Mouse (Mus musculus): ENCODE results near the gene Galnt6. TPM values are rescaled to one million over a fixed set of nuclear protein-coding genes. Genes with fewer than 3 reads are reported as not detected.

The Galnt6 gene
- polyA plus RNA-seq, 1 experiment, result 34.7 TPM

DNA sequence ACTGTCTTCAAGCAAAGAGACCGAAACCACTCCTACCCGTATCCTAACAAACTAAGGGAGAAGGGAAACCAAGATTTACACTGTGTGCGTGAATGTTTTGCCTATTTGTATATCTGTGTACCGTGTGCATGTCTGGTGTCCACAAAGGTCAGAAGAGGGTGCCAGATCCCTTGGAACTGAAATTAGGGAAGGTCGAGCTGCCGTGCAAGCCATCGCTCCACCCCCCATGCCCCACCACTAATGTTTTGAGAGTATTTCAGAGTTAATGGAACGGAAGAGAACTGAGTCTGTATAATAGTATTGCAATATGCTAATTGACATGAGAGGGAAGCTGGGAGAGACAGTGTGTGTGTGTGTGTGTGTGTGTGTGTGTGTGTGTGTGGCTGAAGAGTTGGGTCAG, 51.5 kb downstream of the Galnt6 start:
- Histone ChIP-seq H3K27ac (ENCODE audit: control insufficient read depth, insufficient read depth, low read length) (no peak overlapping the region), H3K36me3 (ENCODE audit: control insufficient read depth, insufficient read depth, low read length) (no peaks in the 10 kb centered on the region), H3K4me1 (replicated peaks; ENCODE audit: control insufficient read depth, insufficient read depth, low read length) (peaks cover 17% of the 10 kb centered on the region), H3K4me3 (ENCODE audit: control insufficient read depth, insufficient read depth, low read length) (no peak overlapping the region), H3K27me3 (ENCODE audit: control insufficient read depth, insufficient read depth, low read length) (no peaks in the 10 kb centered on the region)
- WGBS, result 92% methylated on average over 8 of the region's 8 CpGs
- TF ChIP-seq CTCF (IDR thresholded peaks at IDR 0.05; ENCODE audit: borderline replicate concordance, control insufficient read depth, extremely low read depth, insufficient read depth, low read length, poor library complexity), result no peak
- TF ChIP-seq POLR2A (IDR thresholded peaks at IDR 0.05; ENCODE audit: control insufficient read depth, extremely low read depth, insufficient read depth, low read length, poor library complexity), result no peak
- DNase-seq, result no peak

DNA sequence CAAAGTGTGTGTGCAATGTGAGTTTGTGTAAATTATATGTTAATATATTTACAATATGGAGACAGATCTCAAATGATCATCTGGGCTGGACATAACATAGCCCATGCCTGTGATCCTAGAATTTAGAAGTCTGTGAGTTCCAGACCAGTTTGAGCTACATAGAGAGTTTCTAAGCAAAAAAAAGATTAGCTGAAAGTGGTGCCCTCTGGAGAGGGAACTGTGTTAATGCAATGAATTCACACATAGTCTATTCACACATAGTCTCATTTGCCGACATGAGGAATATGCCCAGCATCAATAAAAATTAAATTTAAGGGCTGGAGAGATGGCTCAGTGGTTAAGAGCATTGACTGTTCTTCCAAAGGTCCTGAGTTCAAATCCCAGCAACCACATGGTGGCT, 52.7 kb downstream of the Galnt6 start:
- WGBS, result 60% methylated on average over 1 of the region's 1 CpGs
- TF ChIP-seq POLR2A (IDR thresholded peaks at IDR 0.05; ENCODE audit: control insufficient read depth, extremely low read depth, insufficient read depth, low read length, poor library complexity), result no peak
- no peak for TF ChIP-seq CTCF (IDR thresholded peaks at IDR 0.05; ENCODE audit: borderline replicate concordance, control insufficient read depth, extremely low read depth, insufficient read depth, low read length, poor library complexity)

DNA sequence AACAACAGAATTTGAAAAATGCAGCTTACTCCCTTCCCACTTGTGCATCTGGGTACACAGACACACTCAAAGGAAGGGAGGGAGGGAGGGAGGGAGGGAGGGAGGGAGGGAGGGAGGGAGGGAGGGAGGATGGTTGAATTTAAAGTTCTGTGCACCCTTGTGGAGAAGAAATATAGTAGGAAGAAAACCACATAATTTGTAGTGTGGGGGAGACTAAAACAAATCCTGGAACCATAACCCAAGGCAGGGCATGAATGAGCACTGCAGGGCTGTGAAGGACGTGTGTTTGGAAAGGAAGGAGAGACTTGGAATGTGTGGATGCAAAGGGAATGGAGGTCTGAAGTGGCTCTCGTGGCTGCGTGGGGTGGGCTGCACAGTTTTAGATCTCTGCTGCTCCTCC, 53.7 kb downstream of the Galnt6 start:
- no peak for DNase-seq
- peaks cover 9% of the 10 kb centered on the region for H3K4me1 ChIP-seq (replicated peaks; ENCODE audit: control insufficient read depth, insufficient read depth, low read length)
- TF ChIP-seq CTCF (IDR thresholded peaks at IDR 0.05; ENCODE audit: borderline replicate concordance, control insufficient read depth, extremely low read depth, insufficient read depth, low read length, poor library complexity) (no peak), POLR2A (IDR thresholded peaks at IDR 0.05; ENCODE audit: control insufficient read depth, extremely low read depth, insufficient read depth, low read length, poor library complexity) (no peak)
- no peaks in the 10 kb centered on the region for H3K36me3 ChIP-seq (ENCODE audit: control insufficient read depth, insufficient read depth, low read length)
- H3K27me3 ChIP-seq (ENCODE audit: control insufficient read depth, insufficient read depth, low read length), result no peaks in the 10 kb centered on the region
- H3K4me3 ChIP-seq (ENCODE audit: control insufficient read depth, insufficient read depth, low read length), result no peak overlapping the region
- WGBS, result 66% methylated on average over 3 of the region's 3 CpGs
- no peak overlapping the region for H3K27ac ChIP-seq (ENCODE audit: control insufficient read depth, insufficient read depth, low read length)

More for the DNA sequence above, 52.7 kb downstream of the Galnt6 start:
- Histone ChIP-seq H3K27ac (ENCODE audit: control insufficient read depth, insufficient read depth, low read length) (no peak overlapping the region), H3K4me1 (replicated peaks; ENCODE audit: control insufficient read depth, insufficient read depth, low read length) (peaks cover 17% of the 10 kb centered on the region), H3K27me3 (ENCODE audit: control insufficient read depth, insufficient read depth, low read length) (no peaks in the 10 kb centered on the region), H3K4me3 (ENCODE audit: control insufficient read depth, insufficient read depth, low read length) (no peak overlapping the region), H3K36me3 (ENCODE audit: control insufficient read depth, insufficient read depth, low read length) (no peaks in the 10 kb centered on the region)
- DNase-seq, result no peak

DNA sequence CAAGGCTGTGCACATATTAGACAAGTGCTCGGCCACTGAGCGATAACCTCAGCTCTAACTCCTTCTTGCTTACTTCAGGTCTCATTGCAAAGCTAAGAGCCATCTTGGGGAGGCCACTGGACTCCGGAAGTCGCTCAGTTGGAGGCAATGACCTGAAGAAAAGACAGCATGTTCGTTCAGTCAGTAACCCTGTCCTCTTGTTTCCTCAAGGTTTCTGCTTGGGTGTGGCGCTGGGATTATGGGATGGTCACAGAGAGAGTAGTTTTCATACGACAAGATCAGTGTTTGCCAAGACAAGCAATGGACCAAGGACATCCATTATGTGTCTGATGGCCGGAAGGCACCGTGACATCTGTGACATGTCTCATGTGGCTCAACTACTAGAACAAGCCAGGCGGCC, 54.6 kb downstream of the Galnt6 start:
- WGBS, result 91% methylated on average over 10 of the region's 10 CpGs
- H3K27ac ChIP-seq (ENCODE audit: control insufficient read depth, insufficient read depth, low read length), result no peak overlapping the region
- TF ChIP-seq CTCF (IDR thresholded peaks at IDR 0.05; ENCODE audit: borderline replicate concordance, control insufficient read depth, extremely low read depth, insufficient read depth, low read length, poor library complexity) (no peak), POLR2A (IDR thresholded peaks at IDR 0.05; ENCODE audit: control insufficient read depth, extremely low read depth, insufficient read depth, low read length, poor library complexity) (no peak)

DNA sequence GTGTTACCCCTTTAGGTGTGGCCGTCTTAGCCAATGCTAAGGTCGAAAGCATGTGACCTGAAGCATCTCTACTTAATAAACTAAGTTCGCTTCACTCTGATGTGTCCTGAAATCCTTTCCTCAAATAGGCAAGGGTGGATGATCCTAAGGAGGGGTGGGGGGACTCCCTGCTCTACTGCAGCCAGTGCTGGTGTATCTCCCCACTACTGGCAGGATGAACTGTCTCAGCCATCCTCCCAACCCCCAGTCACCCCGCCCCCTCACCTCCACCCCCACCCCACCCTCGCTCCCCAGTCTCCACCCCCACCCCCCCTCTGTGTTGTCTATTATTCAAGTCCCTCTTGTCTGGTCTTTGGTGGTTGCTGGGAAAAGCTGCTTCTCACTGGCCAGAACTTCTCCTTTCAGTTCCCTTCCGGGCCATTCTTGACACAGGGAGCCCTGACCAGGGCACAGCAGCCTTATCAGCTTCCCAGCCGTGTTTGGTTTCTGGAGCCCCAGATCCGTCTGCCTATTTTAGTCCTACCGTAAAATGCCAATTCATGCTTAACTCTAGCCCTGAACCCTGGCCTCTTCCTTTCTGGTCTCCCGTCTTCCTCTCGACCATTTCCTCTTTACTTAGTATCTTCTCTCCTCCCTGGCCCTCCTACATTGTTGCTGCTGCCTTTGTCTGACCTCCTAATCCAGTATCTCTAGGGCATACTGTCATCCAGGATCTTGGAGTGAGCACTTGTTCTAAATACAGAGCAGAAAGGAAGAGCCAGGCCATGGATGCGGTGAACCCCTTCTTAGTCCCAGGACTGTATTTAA, 55.4 kb downstream of the Galnt6 start:
- H3K36me3 ChIP-seq (ENCODE audit: control insufficient read depth, insufficient read depth, low read length), result no peaks in the 10 kb centered on the region
- no peak overlapping the region for H3K4me3 ChIP-seq (ENCODE audit: control insufficient read depth, insufficient read depth, low read length)
- H3K27me3 ChIP-seq (ENCODE audit: control insufficient read depth, insufficient read depth, low read length), result no peaks in the 10 kb centered on the region
- TF ChIP-seq POLR2A (IDR thresholded peaks at IDR 0.05; ENCODE audit: control insufficient read depth, extremely low read depth, insufficient read depth, low read length, poor library complexity), result no peak
- no peak for DNase-seq
- WGBS, result 43% methylated on average over 12 of the region's 12 CpGs
- peaks cover 9% of the 10 kb centered on the region for H3K4me1 ChIP-seq (replicated peaks; ENCODE audit: control insufficient read depth, insufficient read depth, low read length)
- H3K27ac ChIP-seq (ENCODE audit: control insufficient read depth, insufficient read depth, low read length), result no peak overlapping the region

More for the DNA sequence above, 54.6 kb downstream of the Galnt6 start:
- Histone ChIP-seq H3K27me3 (ENCODE audit: control insufficient read depth, insufficient read depth, low read length) (no peaks in the 10 kb centered on the region), H3K4me3 (ENCODE audit: control insufficient read depth, insufficient read depth, low read length) (no peak overlapping the region), H3K4me1 (replicated peaks; ENCODE audit: control insufficient read depth, insufficient read depth, low read length) (peaks cover 7% of the 10 kb centered on the region), H3K36me3 (ENCODE audit: control insufficient read depth, insufficient read depth, low read length) (no peaks in the 10 kb centered on the region)
- DNase-seq, result no peak

DNA sequence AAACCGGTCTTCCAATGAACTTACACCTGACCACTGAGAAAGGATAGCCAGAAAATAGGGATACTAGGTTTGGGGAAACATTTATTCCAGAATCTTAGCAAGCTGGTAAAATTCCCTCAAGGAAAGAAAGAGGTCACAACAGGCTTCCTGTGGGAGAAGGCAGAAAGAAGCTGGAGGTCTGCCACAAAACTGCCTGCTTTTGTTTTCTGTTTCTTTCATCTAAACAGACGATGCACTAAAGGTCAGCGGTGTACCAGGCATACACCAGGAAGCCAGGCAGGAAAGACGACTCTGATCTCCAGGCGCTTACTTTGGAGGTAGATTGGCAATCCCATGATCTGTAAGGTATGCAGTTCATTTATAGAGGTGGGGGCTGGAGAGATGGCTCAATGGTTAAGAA, 58.3 kb downstream of the Galnt6 start:
- WGBS, result 93% methylated on average over 5 of the region's 5 CpGs
- Histone ChIP-seq H3K4me3 (ENCODE audit: control insufficient read depth, insufficient read depth, low read length) (no peak overlapping the region), H3K27ac (ENCODE audit: control insufficient read depth, insufficient read depth, low read length) (no peak overlapping the region), H3K36me3 (ENCODE audit: control insufficient read depth, insufficient read depth, low read length) (no peaks in the 10 kb centered on the region), H3K27me3 (ENCODE audit: control insufficient read depth, insufficient read depth, low read length) (no peaks in the 10 kb centered on the region), H3K4me1 (replicated peaks; ENCODE audit: control insufficient read depth, insufficient read depth, low read length) (peaks cover 25% of the 10 kb centered on the region)
- no peak for DNase-seq
- TF ChIP-seq POLR2A (IDR thresholded peaks at IDR 0.05; ENCODE audit: control insufficient read depth, extremely low read depth, insufficient read depth, low read length, poor library complexity), result no peak
- TF ChIP-seq CTCF (IDR thresholded peaks at IDR 0.05; ENCODE audit: borderline replicate concordance, control insufficient read depth, extremely low read depth, insufficient read depth, low read length, poor library complexity), result no peak

Measured in thymus, adult 2 months (tissue).